Mouse (Mus musculus): ENCODE data around the gene Gpld1.

The Gpld1 gene

GRCm38 (mm10) chr13:24942512-24943282 is at the start of gene Gpld1:
Gene Gpld1 (plus strand): TSS chr13:24943152.
- ATAC-seq (ENCODE audit: low TSS enrichment): peak; percentile 36

- no peak for ATAC-seq (ENCODE audit: low TSS enrichment)
Observed at GRCm38 (mm10) chr13:24893880-24894279, 49.1 kb upstream of the Gpld1 start.

GRCm38 (mm10) chr13:24901916-24902315 is 41.0 kb upstream of the Gpld1 start:
- no peak for ATAC-seq (ENCODE audit: low TSS enrichment)

GRCm38 (mm10) chr13:24903412-24903811 is 39.5 kb upstream of the Gpld1 start:
- no peak for ATAC-seq (ENCODE audit: low TSS enrichment)

GRCm38 (mm10) chr13:24905422-24905821 is 37.5 kb upstream of the Gpld1 start:
- no peak for ATAC-seq (ENCODE audit: low TSS enrichment)

- no peak for ATAC-seq (ENCODE audit: low TSS enrichment)
Observed at GRCm38 (mm10) chr13:24906831-24907570, 36.0 kb upstream of the Gpld1 start.

- no peak for ATAC-seq (ENCODE audit: low TSS enrichment)
Observed at GRCm38 (mm10) chr13:24909112-24909511, 33.8 kb upstream of the Gpld1 start.

- ATAC-seq (ENCODE audit: low TSS enrichment): no peak
Observed at GRCm38 (mm10) chr13:24913576-24913975, 29.4 kb upstream of the Gpld1 start.

- ATAC-seq (ENCODE audit: low TSS enrichment): no peak
Observed at GRCm38 (mm10) chr13:24914915-24915314, 28.0 kb upstream of the Gpld1 start.

GRCm38 (mm10) chr13:24915831-24916230 is 27.1 kb upstream of the Gpld1 start:
- ATAC-seq (ENCODE audit: low TSS enrichment): no peak

GRCm38 (mm10) chr13:24920333-24920977 is 22.5 kb upstream of the Gpld1 start:
- peak; percentile 95 for ATAC-seq (ENCODE audit: low TSS enrichment)

- no peak for ATAC-seq (ENCODE audit: low TSS enrichment)
Observed at GRCm38 (mm10) chr13:24921281-24921680, 21.7 kb upstream of the Gpld1 start.

GRCm38 (mm10) chr13:24923991-24924390 is 19.0 kb upstream of the Gpld1 start:
- no peak for ATAC-seq (ENCODE audit: low TSS enrichment)

GRCm38 (mm10) chr13:24930591-24930990 is 12.4 kb upstream of the Gpld1 start:
- ATAC-seq (ENCODE audit: low TSS enrichment): no peak

- ATAC-seq (ENCODE audit: low TSS enrichment): no peak
Observed at GRCm38 (mm10) chr13:24933199-24933598, 9.8 kb upstream of the Gpld1 start.

GRCm38 (mm10) chr13:24936772-24937107 is 6.2 kb upstream of the Gpld1 start:
- ATAC-seq (ENCODE audit: low TSS enrichment): peak; percentile 22

- ATAC-seq (ENCODE audit: low TSS enrichment): peak; percentile 69
Observed at GRCm38 (mm10) chr13:24937108-24937838, 5.7 kb upstream of the Gpld1 start, which contains the start of gene Aldh5a1. Gene Aldh5a1 (minus strand): TSS chr13:24937661.

GRCm38 (mm10) chr13:24937839-24938166 is 5.1 kb upstream of the Gpld1 start:
- peak; percentile 32 for ATAC-seq (ENCODE audit: low TSS enrichment)

GRCm38 (mm10) chr13:24938683-24939082 is 4.3 kb upstream of the Gpld1 start:
- ATAC-seq (ENCODE audit: low TSS enrichment): peak; percentile 30; the same call in 1 of the 2 replicates

- no peak for ATAC-seq (ENCODE audit: low TSS enrichment)
Observed at GRCm38 (mm10) chr13:24939472-24939871, 3.5 kb upstream of the Gpld1 start.

- no peak for ATAC-seq (ENCODE audit: low TSS enrichment)
Observed at GRCm38 (mm10) chr13:24943303-24943702, 351 bp downstream of the Gpld1 start.

- ATAC-seq (ENCODE audit: low TSS enrichment): no peak
Observed at GRCm38 (mm10) chr13:24945567-24945966, 2.6 kb downstream of the Gpld1 start.

Data from frontal cortex, adult (tissue).